Mouse (Mus musculus) adipocyte (in vitro differentiated cells): ENCODE measurements around the gene Mmp9.

Experiments
- DNase-seq: peaks from one replicate; pipeline ENCODE4 v3.0.0-alpha.2; 2016; ENCODE audit warnings: low spot score

Mmp9 gene

GRCm38 (mm10) chr2:164940140-164940830, at the start of gene Mmp9:
Gene Mmp9, plus strand, starts transcription at chr2:164940780.
- DNase-seq: no peak

- DNase-seq: no peak
These were observed 49.3 kb upstream of the Mmp9 start for GRCm38 (mm10) chr2:164891056-164891834.

- no peak for DNase-seq
These were observed 48.5 kb upstream of the Mmp9 start for GRCm38 (mm10) chr2:164891908-164892695.

GRCm38 (mm10) chr2:164892696-164893216, 47.8 kb upstream of the Mmp9 start:
- no peak for DNase-seq

- no peak for DNase-seq
These were observed 46.5 kb upstream of the Mmp9 start for GRCm38 (mm10) chr2:164894048-164894447.

- DNase-seq: no peak
These were observed 45.9 kb upstream of the Mmp9 start for GRCm38 (mm10) chr2:164894644-164895043.

GRCm38 (mm10) chr2:164895885-164896284, 44.7 kb upstream of the Mmp9 start:
- DNase-seq: no peak

GRCm38 (mm10) chr2:164898008-164898407, 42.6 kb upstream of the Mmp9 start:
- DNase-seq: no peak

GRCm38 (mm10) chr2:164899034-164899433, 41.5 kb upstream of the Mmp9 start:
- no peak for DNase-seq

- DNase-seq: no peak
These were observed 40.7 kb upstream of the Mmp9 start for GRCm38 (mm10) chr2:164899723-164900459.

- no peak for DNase-seq
These were observed 39.2 kb upstream of the Mmp9 start for GRCm38 (mm10) chr2:164901380-164901779.

- no peak for DNase-seq
These were observed 37.1 kb upstream of the Mmp9 start for GRCm38 (mm10) chr2:164903496-164903895.

GRCm38 (mm10) chr2:164906071-164906470, 34.5 kb upstream of the Mmp9 start:
- no peak for DNase-seq

- DNase-seq: no peak
These were observed 33.1 kb upstream of the Mmp9 start for GRCm38 (mm10) chr2:164907511-164907910.

- no peak for DNase-seq
These were observed 32.6 kb upstream of the Mmp9 start for GRCm38 (mm10) chr2:164908011-164908410.

GRCm38 (mm10) chr2:164909100-164909499, 31.5 kb upstream of the Mmp9 start:
- DNase-seq: no peak

- peak; percentile 72 for DNase-seq
These were observed 31.0 kb upstream of the Mmp9 start for GRCm38 (mm10) chr2:164909542-164909941.

- no peak for DNase-seq
These were observed 30.1 kb upstream of the Mmp9 start for GRCm38 (mm10) chr2:164910360-164911061.

- DNase-seq: peak; percentile 94
These were observed 29.2 kb upstream of the Mmp9 start, which contains the start of gene Zfp335 for GRCm38 (mm10) chr2:164911086-164912048. Gene Zfp335, minus strand, starts transcription at chr2:164911757.

- no peak for DNase-seq
These were observed 28.4 kb upstream of the Mmp9 start for GRCm38 (mm10) chr2:164912151-164912550.
